Mouse (Mus musculus) adrenal gland, adult 2 months (tissue): Measurements from ENCODE around the gene Gabarap. TPM values are rescaled to one million over a fixed set of nuclear protein-coding genes. Genes with fewer than 3 reads are reported as not detected.

Experiments
- microRNA-seq, 2 experiments: library from miRNA; unstranded; fragments of <30 nt; microRNA quantifications; one replicate each; pipeline ENCODE4 v1.2.0; 2021
- polyA plus RNA-seq: library from polyadenylated mRNA; depleted of rRNA; stranded (reverse); fragments of >200 nt; gene quantifications from 2 replicates; pipeline ENCODE4 v1.2.3, GENCODE M21; 2012; rRNA removed
- total RNA-seq, 2 experiments: library from RNA; stranded (reverse); gene quantifications; 2 replicates each; pipeline ENCODE4 v1.2.3; 2021

Gabarap gene
- total and polyA plus RNA-seq, 3 experiments, result 315 to 580 (median 487) TPM

Small RNA genes lying within 50 kb of the gene (microRNA-seq; reads per million reads assigned to microRNA genes)
- gene Gm44349 (0 to 0.66 reads per million in 2 experiments), gene Mir324 (1,982 to 2,409 reads per million in 2 experiments)

Other genes starting within 250 kb of the Gabarap start
Only the 30 nearest of the 39 such genes appear.
- 1 to 10 TPM; 1.7 to 3.1 TPM for gene Chrnb1, start 195.2 kb upstream of the Gabarap start, total RNA-seq
- gene Chrnb1, start 195.2 kb upstream of the Gabarap start, polyA plus RNA-seq, result 2.7 and 3.0 TPM in 2 replicates
- gene Fgf11, start 189.3 kb upstream of the Gabarap start, total RNA-seq, result 10 to 100 TPM in 1 of 2 experiments, 1 to 10 TPM in 1; 4.6 to 12.8 TPM
- gene Fgf11, start 189.3 kb upstream of the Gabarap start, polyA plus RNA-seq, result 6.0 and 13.4 TPM in 2 replicates
- gene Tmem102, start 185.5 kb upstream of the Gabarap start, total RNA-seq, result 1 to 10 TPM in 1 of 2 experiments, under 1 TPM in 1; 0.23 to 1.1 TPM
- 0.81 and 0.94 TPM in 2 replicates for gene Tmem102, start 185.5 kb upstream of the Gabarap start, polyA plus RNA-seq
- not detected for gene Gm39566, start 175.8 kb upstream of the Gabarap start, total RNA-seq
- not detected in 2 replicates for gene Gm39566, start 175.8 kb upstream of the Gabarap start, polyA plus RNA-seq
- gene Spem2, start 172.7 kb upstream of the Gabarap start, total RNA-seq, result not detected
- 0.09 TPM in 1 of 2 replicates, not detected in the other for gene Spem2, start 172.7 kb upstream of the Gabarap start, polyA plus RNA-seq
- not detected for gene Spem1, start 169.0 kb upstream of the Gabarap start, total RNA-seq
- gene Spem1, start 169.0 kb upstream of the Gabarap start, polyA plus RNA-seq, result not detected in 2 replicates
- 10 to 100 TPM; 14.6 to 21.8 TPM for gene Nlgn2, start 153.4 kb upstream of the Gabarap start, total RNA-seq
- gene Nlgn2, start 153.4 kb upstream of the Gabarap start, polyA plus RNA-seq, result 55.0 and 58.6 TPM in 2 replicates
- 100 to 1,000 TPM; 139 to 173 TPM for gene Tmem256, start 152.6 kb upstream of the Gabarap start, total RNA-seq
- gene Tmem256, start 152.6 kb upstream of the Gabarap start, polyA plus RNA-seq, result 116 and 160 TPM in 2 replicates
- 10 to 100 TPM; 50.8 to 53.5 TPM for gene Plscr3, start 144.8 kb upstream of the Gabarap start, total RNA-seq
- gene Plscr3, start 144.8 kb upstream of the Gabarap start, polyA plus RNA-seq, result 224 and 230 TPM in 2 replicates
- gene Tnk1, start 132.4 kb upstream of the Gabarap start, total RNA-seq, result under 1 TPM in 1 of 2 experiments, not detected in 1; 0.38 TPM
- 0.17 and 0.91 TPM in 2 replicates for gene Tnk1, start 132.4 kb upstream of the Gabarap start, polyA plus RNA-seq
- gene Tmem95, start 113.1 kb upstream of the Gabarap start, total RNA-seq, result not detected
- gene Tmem95, start 113.1 kb upstream of the Gabarap start, polyA plus RNA-seq, result not detected in 2 replicates
- 1 to 10 TPM; 3.2 to 5.7 TPM for gene Kctd11, start 109.7 kb upstream of the Gabarap start, total RNA-seq
- 4.1 and 4.9 TPM in 2 replicates for gene Kctd11, start 109.7 kb upstream of the Gabarap start, polyA plus RNA-seq
- gene Acap1, start 95.6 kb upstream of the Gabarap start, total RNA-seq, result under 1 TPM; 0.46 to 0.69 TPM
- gene Acap1, start 95.6 kb upstream of the Gabarap start, polyA plus RNA-seq, result 0.71 and 1.0 TPM in 2 replicates
- gene 2810408A11Rik, start 90.2 kb upstream of the Gabarap start, total RNA-seq, result under 1 TPM; 0.66 to 0.86 TPM
- gene 2810408A11Rik, start 90.2 kb upstream of the Gabarap start, polyA plus RNA-seq, result 0.18 and 0.74 TPM in 2 replicates
- 10 to 100 TPM; 40.6 to 44.2 TPM for gene Neurl4, start 90.1 kb upstream of the Gabarap start, total RNA-seq
- gene Neurl4, start 90.1 kb upstream of the Gabarap start, polyA plus RNA-seq, result 38.6 and 47.6 TPM in 2 replicates
- gene Gps2, start 77.3 kb upstream of the Gabarap start, total RNA-seq, result 10 to 100 TPM; 44.7 to 61.8 TPM
- gene Gps2, start 77.3 kb upstream of the Gabarap start, polyA plus RNA-seq, result 130 and 148 TPM in 2 replicates
- gene Eif5a, start 69.2 kb upstream of the Gabarap start, total RNA-seq, result 100 to 1,000 TPM; 572 to 622 TPM
- gene Eif5a, start 69.2 kb upstream of the Gabarap start, polyA plus RNA-seq, result 180 and 225 TPM in 2 replicates
- 10 to 100 TPM; 12.9 to 20.0 TPM for gene Ybx2, start 55.3 kb upstream of the Gabarap start, total RNA-seq
- gene Ybx2, start 55.3 kb upstream of the Gabarap start, polyA plus RNA-seq, result 21.8 and 41.4 TPM in 2 replicates
- gene Slc2a4, start 43.0 kb upstream of the Gabarap start, total RNA-seq, result 100 to 1,000 TPM in 1 of 2 experiments, 10 to 100 TPM in 1; 84.2 to 119 TPM
- gene Slc2a4, start 43.0 kb upstream of the Gabarap start, polyA plus RNA-seq, result 138 and 142 TPM in 2 replicates
- under 1 TPM in 1 of 2 experiments, not detected in 1; 0.78 TPM for gene Cldn7, start 26.4 kb upstream of the Gabarap start, total RNA-seq
- 0.11 and 0.32 TPM in 2 replicates for gene Cldn7, start 26.4 kb upstream of the Gabarap start, polyA plus RNA-seq
- gene Ctdnep1, start 10.0 kb upstream of the Gabarap start, total RNA-seq, result 100 to 1,000 TPM; 130 to 136 TPM
- gene Ctdnep1, start 10.0 kb upstream of the Gabarap start, polyA plus RNA-seq, result 106 and 117 TPM in 2 replicates
- gene Elp5, start 8.6 kb upstream of the Gabarap start, total RNA-seq, result 10 to 100 TPM; 61.9 to 91.9 TPM
- 45.0 and 45.6 TPM in 2 replicates for gene Elp5, start 8.6 kb upstream of the Gabarap start, polyA plus RNA-seq
- gene Phf23, start 4.6 kb downstream of the Gabarap start, total RNA-seq, result 10 to 100 TPM; 52.2 to 57.6 TPM
- 9.7 and 19.0 TPM in 2 replicates for gene Phf23, start 4.6 kb downstream of the Gabarap start, polyA plus RNA-seq
- 10 to 100 TPM; 11.2 to 12.2 TPM for gene Dvl2, start 9.5 kb downstream of the Gabarap start, total RNA-seq
- 20.2 and 22.2 TPM in 2 replicates for gene Dvl2, start 9.5 kb downstream of the Gabarap start, polyA plus RNA-seq
- gene Acadvl, start 24.3 kb downstream of the Gabarap start, total RNA-seq, result 100 to 1,000 TPM; 426 to 754 TPM
- 171 and 186 TPM in 2 replicates for gene Acadvl, start 24.3 kb downstream of the Gabarap start, polyA plus RNA-seq
- gene Dlg4, start 25.8 kb downstream of the Gabarap start, total RNA-seq, result 10 to 100 TPM; 22.9 to 32.4 TPM
- 21.7 and 22.1 TPM in 2 replicates for gene Dlg4, start 25.8 kb downstream of the Gabarap start, polyA plus RNA-seq
- gene Asgr1, start 62.9 kb downstream of the Gabarap start, total RNA-seq, result 1 to 10 TPM in 1 of 2 experiments, not detected in 1; 1.7 TPM
- gene Asgr1, start 62.9 kb downstream of the Gabarap start, polyA plus RNA-seq, result 0.08 TPM in 1 of 2 replicates, not detected in the other
- gene Asgr2, start 101.5 kb downstream of the Gabarap start, total RNA-seq, result 1 to 10 TPM in 1 of 2 experiments, under 1 TPM in 1; 0.45 to 2.8 TPM
- 0.96 and 2.6 TPM in 2 replicates for gene Asgr2, start 101.5 kb downstream of the Gabarap start, polyA plus RNA-seq
- 1 to 10 TPM; 3.5 to 8.1 TPM for gene Mgl2, start 139.2 kb downstream of the Gabarap start, total RNA-seq
- gene Mgl2, start 139.2 kb downstream of the Gabarap start, polyA plus RNA-seq, result 2.2 and 2.3 TPM in 2 replicates
- 1 to 10 TPM; 1.9 to 6.1 TPM for gene Clec10a, start 165.1 kb downstream of the Gabarap start, total RNA-seq
- 1.2 and 1.7 TPM in 2 replicates for gene Clec10a, start 165.1 kb downstream of the Gabarap start, polyA plus RNA-seq